In the genomic region with DNA sequence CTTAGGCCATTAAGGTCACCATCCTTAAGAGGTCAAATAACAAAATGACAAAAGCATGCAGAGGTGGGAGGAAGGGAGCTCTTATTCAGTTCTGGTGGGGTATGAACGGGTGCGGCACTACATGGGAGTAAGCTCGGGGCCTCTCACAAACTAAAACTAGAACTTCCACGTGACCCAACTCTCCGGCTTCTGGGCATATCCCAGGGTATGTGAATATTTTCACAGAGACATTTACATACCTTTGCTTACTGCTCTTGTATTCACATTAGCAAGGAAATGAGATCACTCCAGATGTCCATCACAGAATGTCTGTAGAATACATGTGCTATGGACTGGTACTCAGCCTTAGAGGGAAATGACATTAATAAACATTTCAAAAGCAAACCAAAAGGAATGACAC, we compare ENCODE assay signal across 16 mouse cellular contexts. TPM values are rescaled to one million over a fixed set of nuclear protein-coding genes. Genes with fewer than 3 reads are reported as not detected.
DNase-seq lines count a peak whose midpoint lies in the region; ATAC-seq and TF ChIP-seq lines count a peak whose summit lies in the region.
"Had no signal": no experiment of that assay in that cellular context is flagged by ENCODE, and none has a peak within 500 bp of the region (broad histone marks: within the 10 kb centered on the region; RNA-seq: fewer than 3 reads in every experiment).

No protein-coding gene starts in this region.

- no peaks in the 10 kb centered on the region for H3K27me3 ChIP-seq in erythroblast, embryonic 14.5 days (ENCODE audit: control insufficient read depth)
- H3K27me3 ChIP-seq in heart, postnatal 0 days (ENCODE audit: control insufficient read depth, insufficient read depth, low read length): no peaks in the 10 kb centered on the region
- H3K27me3 ChIP-seq in CH12.LX (replicated peaks): no peaks in the 10 kb centered on the region
- no peaks in the 10 kb centered on the region for H3K27me3 ChIP-seq in liver, embryonic 15.5 days
- H3K27me3 ChIP-seq: embryonic facial prominence, embryonic 15.5 days; forebrain, embryonic 13.5 days; hindbrain, embryonic 13.5 days had no signal

- TF ChIP-seq RAD21 in CH12.LX (IDR thresholded peaks at IDR 0.05; ENCODE audit: low read depth, low read length): no peak

- peak overlapping the region; percentile 95 for H3K27ac ChIP-seq in heart, postnatal 0 days (ENCODE audit: low read depth)
- no peak overlapping the region for H3K27ac ChIP-seq in CH12.LX (ENCODE audit: insufficient read depth, low read depth)
- no peak overlapping the region for H3K27ac ChIP-seq in liver, embryonic 15.5 days (replicated peaks)
- H3K27ac ChIP-seq: embryonic facial prominence, embryonic 15.5 days; forebrain, embryonic 13.5 days; hindbrain, embryonic 13.5 days; hindbrain, postnatal 0 days had no signal

- no peak for TF ChIP-seq CTCF in heart, postnatal 0 days (IDR thresholded peaks at IDR 0.05; ENCODE audit: low read depth)
- TF ChIP-seq CTCF in CH12.LX (conservative IDR thresholded peaks at IDR 0.05 in 1 of 2, IDR thresholded peaks at IDR 0.05 in 1 of 2; ENCODE audit: low read depth in 2 of 2, low read length in 2 of 2): no peak

- in situ Hi-C loops in CH12.LX (cut with MboI; ENCODE audit: low pct_ligation_motif_present, low pct_unique_long_range_greater_than_20kb, low sequenced_read_pairs): no loop called here

- H3K4me1 ChIP-seq in erythroblast, embryonic 14.5 days (ENCODE audit: control insufficient read depth): peaks cover 56% of the 10 kb centered on the region
- H3K4me1 ChIP-seq in heart, postnatal 0 days (ENCODE audit: control insufficient read depth, insufficient read depth): peaks cover 7% of the 10 kb centered on the region; the same call in 1 of the 2 replicates
- H3K4me1 ChIP-seq in CH12.LX (ENCODE audit: control insufficient read depth in 1 of 2, insufficient read depth in 2 of 2): peaks cover 2 to 28% of the 10 kb centered on the region in 2 experiments; a peak in 2 of 4 replicates
- peaks cover 45% of the 10 kb centered on the region for H3K4me1 ChIP-seq in liver, embryonic 15.5 days (replicated peaks)

- peaks cover 17% of the 10 kb centered on the region for H3K36me3 ChIP-seq in erythroblast, embryonic 14.5 days (ENCODE audit: control insufficient read depth)
- H3K36me3 ChIP-seq in heart, postnatal 0 days (replicated peaks; ENCODE audit: control insufficient read depth, insufficient read depth, low read length): peaks cover 4% of the 10 kb centered on the region
- H3K36me3 ChIP-seq in CH12.LX (replicated peaks in 1 of 2; ENCODE audit: control insufficient read depth in 1 of 2, insufficient read depth in 1 of 2, low read length in 1 of 2): peaks cover 0 to 13% of the 10 kb centered on the region in 2 experiments
- H3K36me3 ChIP-seq in liver, embryonic 15.5 days (replicated peaks): peaks cover 13% of the 10 kb centered on the region; the same call in 1 of the 2 replicates
- H3K36me3 ChIP-seq: embryonic facial prominence, embryonic 15.5 days; hindbrain, embryonic 13.5 days had no signal

- H3K9ac ChIP-seq in heart, postnatal 0 days (replicated peaks; ENCODE audit: low read depth, low read length): no peak overlapping the region
- peak overlapping the region; percentile 32; the same call in 1 of the 2 replicates for H3K9ac ChIP-seq in CH12.LX (ENCODE audit: insufficient read depth, low read depth)
- no peak overlapping the region for H3K9ac ChIP-seq in liver, embryonic 15.5 days
- H3K9ac ChIP-seq: embryonic facial prominence, embryonic 15.5 days; forebrain, embryonic 13.5 days; forebrain, postnatal 0 days had no signal

- dilution Hi-C loops in CH12.LX (cut with MboI; ENCODE audit: extremely low pct_ligation_motif_present, extremely low pct_unique_long_range_greater_than_20kb, low sequenced_read_pairs): no loop called here

- TF ChIP-seq POLR2A in CH12.LX (IDR thresholded peaks at IDR 0.05; ENCODE audit: low read depth, low read length): no peak

- no peak for ATAC-seq in erythroblast, adult 5-6 weeks (replicated peaks; ENCODE audit: low FRiP score, poor library complexity, severe bottlenecking)
- no peak for ATAC-seq in heart, postnatal 0 days (ENCODE audit: insufficient read depth, low read depth)
- ATAC-seq in liver, embryonic 15.5 days (ENCODE audit: insufficient read depth): no peak
- ATAC-seq: CD4-positive, CD25-positive, alpha-beta regulatory T cell, adult 4 months; forebrain, embryonic 13.5 days; forebrain, postnatal 0 days; hindbrain, postnatal 0 days had no signal

- no peak for TF ChIP-seq EP300 in heart, postnatal 0 days (IDR thresholded peaks at IDR 0.05; ENCODE audit: low read depth)
- no peak for TF ChIP-seq EP300 in CH12.LX (IDR thresholded peaks at IDR 0.05; ENCODE audit: low read length)

- H3K79me2 ChIP-seq in CH12.LX (replicated peaks; ENCODE audit: control insufficient read depth, extremely low read depth, insufficient read depth, poor library complexity, severe bottlenecking): peaks cover 22% of the 10 kb centered on the region

- H3K4me2 ChIP-seq in heart, postnatal 0 days (ENCODE audit: low read depth, low read length): no peak overlapping the region
- peak overlapping the region; percentile 82; the same call in 1 of the 2 replicates for H3K4me2 ChIP-seq in CH12.LX (ENCODE audit: insufficient read depth, low read depth, poor library complexity, severe bottlenecking)
- H3K4me2 ChIP-seq in liver, embryonic 15.5 days: peak overlapping the region; percentile 93

- WGBS in heart, postnatal 0 days: 87% methylated on average over 5 of the region's 5 CpGs
- 83% methylated on average over 5 of the region's 5 CpGs for WGBS in liver, embryonic 15.5 days (ENCODE audit: insufficient replicate concordance)

- H3K4me3 ChIP-seq in erythroblast, embryonic 14.5 days (replicated peaks): peak overlapping the region; percentile 79
- no peak overlapping the region for H3K4me3 ChIP-seq in heart, postnatal 0 days (ENCODE audit: low read depth, low read length)
- no peak overlapping the region for H3K4me3 ChIP-seq in CH12.LX (replicated peaks in 1 of 3; ENCODE audit: low read depth in 2 of 3, low read length in 2 of 3, poor library complexity in 1 of 3)
- H3K4me3 ChIP-seq in liver, embryonic 15.5 days (replicated peaks): no peak overlapping the region
- H3K4me3 ChIP-seq: embryonic facial prominence, embryonic 15.5 days; forebrain, embryonic 13.5 days had no signal

- H3K9me3 ChIP-seq in erythroblast, embryonic 14.5 days (ENCODE audit: control insufficient read depth, low read length): no peaks in the 10 kb centered on the region
- H3K9me3 ChIP-seq in heart, postnatal 0 days (replicated peaks; ENCODE audit: control insufficient read depth, low read length): no peaks in the 10 kb centered on the region
- no peaks in the 10 kb centered on the region for H3K9me3 ChIP-seq in CH12.LX (replicated peaks; ENCODE audit: low read length)
- H3K9me3 ChIP-seq in liver, embryonic 15.5 days (replicated peaks): no peaks in the 10 kb centered on the region
- H3K9me3 ChIP-seq: embryonic facial prominence, embryonic 15.5 days; forebrain, embryonic 13.5 days; hindbrain, embryonic 13.5 days had no signal

- DNase-seq in heart, postnatal 0 days (ENCODE audit: low spot score): no peak
- DNase-seq in heart, adult 18-20 months: no peak
- peak; percentile 35 for DNase-seq in CH12.LX (ENCODE audit: extremely low read depth)
- no peak for DNase-seq in embryo, embryonic 11 days
- DNase-seq in thymus, postnatal 14 days: no peak
- DNase-seq: B cell, adult 2 months; cerebellum, adult 18-20 months; forebrain, postnatal 0 days had no signal

TF ChIP-seq in CH12.LX, 34 proteins besides CTCF, POLR2A, EP300 and RAD21:
- TF ChIP-seq TBP (conservative IDR thresholded peaks at IDR 0.05; ENCODE audit: low read depth, low read length) (0 out of 2 replicates have a peak, but pooled peaks have one; percentile 39), E2F4 (IDR thresholded peaks at IDR 0.05; ENCODE audit: insufficient replicate concordance, low read depth, low read length) (no peak), USF2 (conservative IDR thresholded peaks at IDR 0.05; ENCODE audit: low read depth, low read length) (peak; percentile 16; the same call in 1 of the 2 replicates), ETS1 (conservative IDR thresholded peaks at IDR 0.05; ENCODE audit: low read depth, low read length) (0 out of 2 replicates have a peak, but pooled peaks have one; percentile 23), BHLHE40 (IDR thresholded peaks at IDR 0.05; ENCODE audit: low read depth, low read length) (peak; percentile 38)

RNA-seq across cellular contexts. Expression of a gene that starts 1.5 kb away (rescaled TPM):
- polyA plus RNA-seq in erythroblast, embryonic 14.5 days (2012): 0.04 and 0.11 TPM in 2 replicates
- total RNA-seq in erythroblast, adult 5-6 weeks (2015; ENCODE audit: low replicate concordance): 7.7 and 15.0 TPM in 2 replicates
- total RNA-seq in erythroblast, adult 5-6 weeks (2017; ENCODE audit: low replicate concordance): 12.3 and 13.1 TPM in 2 replicates
- total RNA-seq in heart, postnatal 0 days (2014; rRNA removed; ENCODE audit: low replicate concordance): 68.0 and 75.2 TPM in 2 replicates
- 42.4 and 44.8 TPM in 2 replicates for polyA plus RNA-seq in heart, postnatal 0 days (2015; fragmentation: Nextera tagmentation; extraction: Ambion mirVana)
- total RNA-seq in heart, adult 18-20 months (2021): 10 to 100 TPM; 80.5 to 89.5 TPM
- total RNA-seq in CH12.LX (2012; rRNA removed) (27.4 and 32.8 TPM in 2 replicates), CH12.LX (2014; rRNA removed) (44.9 and 50.6 TPM in 2 replicates)
- 28.4 and 29.8 TPM in 2 replicates for polyA plus RNA-seq in CH12.LX (2012; ENCODE audit: insufficient read length, low read depth)
- polyA plus RNA-seq in liver, embryonic 15.5 days (2015; fragmentation: Nextera tagmentation; extraction: Ambion mirVana): 10.2 and 10.3 TPM in 2 replicates

RNA-seq across cellular contexts. Expression of a gene that starts 1.8 kb away (rescaled TPM):
- 0.19 and 0.29 TPM in 2 replicates for polyA plus RNA-seq in erythroblast, embryonic 14.5 days (2012)
- total RNA-seq in erythroblast, adult 5-6 weeks (2015; ENCODE audit: low replicate concordance): 8.6 and 9.6 TPM in 2 replicates
- total RNA-seq in erythroblast, adult 5-6 weeks (2017; ENCODE audit: low replicate concordance): 6.8 and 9.6 TPM in 2 replicates
- 0.80 and 1.6 TPM in 2 replicates for total RNA-seq in heart, postnatal 0 days (2014; rRNA removed; ENCODE audit: low replicate concordance)
- 21.3 and 22.7 TPM in 2 replicates for polyA plus RNA-seq in heart, postnatal 0 days (2015; fragmentation: Nextera tagmentation; extraction: Ambion mirVana)
- 1 to 10 TPM; 6.3 to 6.8 TPM for total RNA-seq in heart, adult 18-20 months (2021)
- total RNA-seq in CH12.LX (2012; rRNA removed) (5.8 and 6.3 TPM in 2 replicates), CH12.LX (2014; rRNA removed) (15.0 and 16.2 TPM in 2 replicates)
- polyA plus RNA-seq in CH12.LX (2012; ENCODE audit: insufficient read length, low read depth): 10.4 and 10.5 TPM in 2 replicates
- 9.4 and 11.0 TPM in 2 replicates for polyA plus RNA-seq in liver, embryonic 15.5 days (2015; fragmentation: Nextera tagmentation; extraction: Ambion mirVana)
